Mouse (Mus musculus) MEL (cell line): ENCODE results near the gene Tubgcp6. TPM values are rescaled to one million over a fixed set of nuclear protein-coding genes. Genes with fewer than 3 reads are reported as not detected.

Experiments
- DNase-seq: peaks from one replicate; pipeline ENCODE4 v3.0.0; 2011; ENCODE audit warnings: low read depth, low spot score
- H3K27ac ChIP-seq: 2 replicates; pipeline ENCODE4 v1.5.1; 2012; ENCODE audit warnings: low read depth, mild to moderate bottlenecking, control low read depth, low read length, moderate library complexity; ENCODE audit not compliant: control insufficient read depth
- H3K27me3 ChIP-seq, 2 experiments: fragments of 150-350 bp in 1 of 2; sonication (generic) in 1 of 2; 2 replicates each; pipeline ENCODE4 v1.6.1; 2012; ENCODE audit warnings: low read length in 2 of 2, mild to moderate bottlenecking in 2 of 2, improper control_type of control experiment in 1 of 2, moderate library complexity in 1 of 2; ENCODE audit not compliant: insufficient read depth in 2 of 2, control insufficient read depth in 1 of 2
- H3K36me3 ChIP-seq, 2 experiments: 2 replicates each; pipeline ENCODE4 v1.6.1; 2012 to 2014; ENCODE audit warnings: low read length in 2 of 2, improper control_type of control experiment in 1 of 2, inconsistent platforms in 1 of 2, mild to moderate bottlenecking in 1 of 2; ENCODE audit not compliant: insufficient read depth in 2 of 2, control insufficient read depth in 1 of 2
- H3K4me1 ChIP-seq, 2 experiments: fragments of 150-350 bp in 1 of 2; sonication (generic) in 1 of 2; 2 replicates each; pipeline ENCODE4 v1.6.1; 2012; ENCODE audit warnings: low read length in 2 of 2, improper control_type of control experiment in 1 of 2, mild to moderate bottlenecking in 1 of 2; ENCODE audit not compliant: insufficient read depth in 2 of 2, control insufficient read depth in 1 of 2
- H3K4me3 ChIP-seq, 2 experiments: fragments of 150-350 bp in 1 of 2; sonication (generic) in 1 of 2; 2 replicates each; pipeline ENCODE4 v1.5.1; 2012; ENCODE audit warnings: low read depth in 2 of 2, low read length in 2 of 2, mild to moderate bottlenecking in 2 of 2, moderate library complexity in 2 of 2, control low read depth in 1 of 2, improper control_type of control experiment in 1 of 2; ENCODE audit not compliant: control insufficient read depth in 1 of 2, insufficient read depth in 1 of 2
- H3K79me2 ChIP-seq: 2 replicates; pipeline ENCODE4 v1.6.1; 2012; ENCODE audit warnings: mild to moderate bottlenecking, low read length, moderate library complexity; ENCODE audit not compliant: control insufficient read depth, poor library complexity, insufficient read depth
- H3K9ac ChIP-seq: 2 replicates; pipeline ENCODE4 v1.6.1; 2012; ENCODE audit warnings: low read depth, mild to moderate bottlenecking, control low read depth, low read length, moderate library complexity; ENCODE audit not compliant: control insufficient read depth, poor library complexity, severe bottlenecking
- H3K9me3 ChIP-seq: fragments of 150-350 bp; sonication (generic); replicated peaks from 2 replicates; pipeline ENCODE4 v1.6.1; 2012; ENCODE audit warnings: mild to moderate bottlenecking, low read length, improper control_type of control experiment, moderate library complexity; ENCODE audit not compliant: insufficient read depth
- BHLHE40 ChIP-seq: IDR thresholded peaks from 2 replicates; pipeline ENCODE4 v1.6.1; 2012; ENCODE audit warnings: low read depth, mild to moderate bottlenecking, inconsistent platforms, low read length, improper control_type of control experiment, borderline replicate concordance
- CHD1 ChIP-seq: IDR thresholded peaks from 2 replicates; pipeline ENCODE4 v1.6.1; 2012; ENCODE audit warnings: low read depth, mild to moderate bottlenecking, inconsistent platforms, low read length, improper control_type of control experiment
- CTCF ChIP-seq, 3 experiments: IDR thresholded peaks in 2 of 3; conservative IDR thresholded peaks in 1 of 3; 2 replicates each; pipeline ENCODE4 v1.5.1; 2011 to 2012; ENCODE audit warnings: low read length in 3 of 3, low read depth in 2 of 3, mild to moderate bottlenecking in 2 of 3, improper control_type of control experiment in 1 of 3, inconsistent platforms in 1 of 3, mixed read lengths in 1 of 3, moderate library complexity in 1 of 3; ENCODE audit not compliant: control insufficient read depth in 1 of 3, insufficient read depth in 1 of 3, poor library complexity in 1 of 3, severe bottlenecking in 1 of 3
- ELF1 ChIP-seq: IDR thresholded peaks from 2 replicates; pipeline ENCODE4 v1.6.1; 2014; ENCODE audit warnings: low read depth, mild to moderate bottlenecking, inconsistent platforms, low read length, improper control_type of control experiment, moderate library complexity
- EP300 ChIP-seq, 2 experiments: IDR thresholded peaks; 2 replicates each; pipeline ENCODE4 v1.6.1; 2011; ENCODE audit warnings: improper control_type of control experiment in 2 of 2, low read length in 2 of 2, low read depth in 1 of 2, mild to moderate bottlenecking in 1 of 2
- ETS1 ChIP-seq: IDR thresholded peaks from 2 replicates; pipeline ENCODE4 v1.6.1; 2012; ENCODE audit warnings: low read depth, mild to moderate bottlenecking, inconsistent platforms, low read length, improper control_type of control experiment, moderate library complexity
- GABPA ChIP-seq: IDR thresholded peaks from 2 replicates; pipeline ENCODE4 v1.6.1; 2012; ENCODE audit warnings: low read depth, mild to moderate bottlenecking, inconsistent platforms, low read length, improper control_type of control experiment, moderate library complexity
- JUND ChIP-seq: IDR thresholded peaks from 2 replicates; pipeline ENCODE4 v1.6.1; 2011; ENCODE audit warnings: low read depth, mild to moderate bottlenecking, improper control_type of control experiment, low read length
- KAT2A ChIP-seq: conservative IDR thresholded peaks from 2 replicates; pipeline ENCODE4 v1.6.1; 2012; ENCODE audit warnings: low read depth, low read length, improper control_type of control experiment, inconsistent platforms
- MXI1 ChIP-seq: IDR thresholded peaks from 2 replicates; pipeline ENCODE4 v1.6.1; 2011; ENCODE audit warnings: mild to moderate bottlenecking, low read depth, low read length, improper control_type of control experiment
- MYC ChIP-seq: IDR thresholded peaks from 2 replicates; pipeline ENCODE4 v1.6.1; 2011; ENCODE audit warnings: low read depth, mild to moderate bottlenecking, low read length, improper control_type of control experiment, moderate library complexity
- POLR2A ChIP-seq, 2 experiments: IDR thresholded peaks; 2 replicates each; pipeline ENCODE4 v1.6.1; 2011 to 2012; ENCODE audit warnings: low read length in 2 of 2, mild to moderate bottlenecking in 2 of 2, control low read depth in 1 of 2, improper control_type of control experiment in 1 of 2, low read depth in 1 of 2, moderate library complexity in 1 of 2; ENCODE audit not compliant: control insufficient read depth in 1 of 2, insufficient read depth in 1 of 2, poor library complexity in 1 of 2
- POLR2AphosphoS2 ChIP-seq: IDR thresholded peaks from 2 replicates; pipeline ENCODE4 v1.6.1; 2011; ENCODE audit warnings: low read length, improper control_type of control experiment
- RCOR1 ChIP-seq: IDR thresholded peaks from 2 replicates; pipeline ENCODE4 v1.6.1; 2012; ENCODE audit warnings: low read depth, mild to moderate bottlenecking, inconsistent platforms, low read length, improper control_type of control experiment
- TAL1 ChIP-seq: IDR thresholded peaks from 2 replicates; pipeline ENCODE4 v1.6.1; 2012; ENCODE audit warnings: mild to moderate bottlenecking, inconsistent platforms, low read length, moderate library complexity, mixed read lengths
- TCF12 ChIP-seq: IDR thresholded peaks from 2 replicates; pipeline ENCODE4 v1.6.1; 2014; ENCODE audit warnings: low read depth, mild to moderate bottlenecking, inconsistent platforms, low read length, improper control_type of control experiment, moderate library complexity
- USF1 ChIP-seq: IDR thresholded peaks from 2 replicates; pipeline ENCODE4 v1.6.1; 2014; ENCODE audit warnings: low read depth, mild to moderate bottlenecking, inconsistent platforms, low read length, improper control_type of control experiment, moderate library complexity
- ZC3H11A ChIP-seq: IDR thresholded peaks from 2 replicates; pipeline ENCODE4 v1.6.1; 2012; ENCODE audit warnings: low read depth, mild to moderate bottlenecking, inconsistent platforms, low read length, improper control_type of control experiment
- ZKSCAN1 ChIP-seq: IDR thresholded peaks from 2 replicates; pipeline ENCODE4 v1.6.1; 2012; ENCODE audit warnings: low read depth, mild to moderate bottlenecking, inconsistent platforms, low read length, improper control_type of control experiment, moderate library complexity
- ZMIZ1 ChIP-seq: IDR thresholded peaks from 2 replicates; pipeline ENCODE4 v1.6.1; 2012; ENCODE audit warnings: low read depth, mild to moderate bottlenecking, inconsistent platforms, low read length, improper control_type of control experiment, moderate library complexity
- ZNF384 ChIP-seq: IDR thresholded peaks from 2 replicates; pipeline ENCODE4 v1.6.1; 2012; ENCODE audit warnings: low read depth, mild to moderate bottlenecking, inconsistent platforms, low read length, improper control_type of control experiment
- polyA plus RNA-seq, 2 experiments: library from polyadenylated mRNA; stranded (reverse) in 1 of 2; unstranded in 1 of 2; fragments of >175 nt in 1 of 2; fragments of >200 nt in 1 of 2; gene quantifications; 2 replicates each; pipeline versions ENCODE4 v1.2.1 to v1.2.4; 2012; ENCODE audit warnings: low replicate concordance in 2 of 2, low read depth in 1 of 2; ENCODE audit not compliant: insufficient read length in 2 of 2, insufficient read depth in 1 of 2, missing spikeins in 1 of 2
- total RNA-seq: library from RNA; depleted of rRNA; stranded (reverse); fragments of 300-350 nt; gene quantifications from 2 replicates; pipeline ENCODE4 v1.2.3, GENCODE M21; 2012

Tubgcp6 gene
- total and polyA plus RNA-seq, 3 experiments, result 17.5 to 25.3 TPM; not detected in 1

DNA sequence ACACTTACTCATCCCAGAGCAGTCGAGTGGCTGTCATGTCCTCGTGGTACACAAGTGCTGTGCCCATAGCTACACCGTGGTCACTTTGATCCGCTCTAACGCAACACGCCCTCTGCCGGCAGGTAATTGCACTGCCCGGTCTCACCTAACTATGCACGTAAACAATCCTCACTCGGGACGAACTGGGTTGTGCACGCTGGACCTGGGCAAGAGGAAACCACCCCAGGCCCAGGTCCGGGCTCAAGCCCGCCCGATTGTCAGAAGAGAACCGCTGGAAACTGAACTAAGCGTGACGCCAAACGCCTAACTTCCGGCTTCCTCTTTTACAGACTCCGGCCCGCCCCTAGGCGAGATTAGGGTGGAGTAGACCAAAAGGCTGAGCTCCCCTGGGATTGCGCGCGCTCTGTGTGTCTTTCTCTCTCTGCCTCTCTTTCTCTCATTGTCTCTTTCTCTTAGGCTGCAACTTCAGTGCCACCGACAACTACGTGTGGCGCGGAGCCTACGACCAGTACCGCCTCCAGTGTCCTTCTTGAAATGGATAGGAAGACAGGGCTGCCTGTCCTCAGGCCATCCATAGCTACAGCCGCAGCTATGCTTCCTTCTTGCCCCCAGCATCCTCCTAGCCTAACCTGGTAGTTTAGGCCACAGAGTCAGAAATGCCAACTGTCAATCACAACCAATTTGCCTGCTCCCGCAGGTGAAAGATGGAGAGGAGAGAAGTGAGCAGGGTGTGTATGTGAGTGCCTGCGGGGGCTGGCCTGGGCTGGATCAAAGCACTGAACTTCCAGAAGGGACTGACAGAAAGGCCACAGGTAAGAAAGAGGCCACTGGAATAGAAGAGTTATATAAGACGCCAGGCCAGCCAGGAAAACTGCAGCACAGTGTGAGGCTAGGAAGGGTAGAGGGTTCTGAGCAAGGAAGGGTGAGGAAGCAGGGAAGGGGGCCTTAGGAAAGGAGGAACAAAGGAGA, 5.8 kb upstream of the Tubgcp6 start, which contains the start of gene Hdac10 (continued):
- TF ChIP-seq GABPA, result no peak
- TF ChIP-seq CTCF (IDR thresholded peaks at IDR 0.05 in 2 of 3, conservative IDR thresholded peaks at IDR 0.05 in 1 of 3; ENCODE audit: control insufficient read depth in 1 of 3, insufficient read depth in 1 of 3, low read depth in 2 of 3, low read length in 3 of 3, poor library complexity in 1 of 3, severe bottlenecking in 1 of 3), result peak; percentile 70 to 85 (median 76)
- no peak for TF ChIP-seq RCOR1
- TF ChIP-seq EP300 (IDR thresholded peaks at IDR 0.05; ENCODE audit: low read depth in 1 of 2, low read length in 2 of 2), result no peak
- 0 out of 2 replicates have a peak, but pooled peaks have one; percentile 16 for TF ChIP-seq ETS1
- TF ChIP-seq MYC, result peak; percentile 62
- peak; percentile 79; the same call in 1 of the 2 replicates for TF ChIP-seq POLR2AphosphoS2
- TF ChIP-seq MXI1, result peak; percentile 96
- peak; percentile 45 to 93; a peak in 3 of 4 replicates for TF ChIP-seq POLR2A (IDR thresholded peaks at IDR 0.05; ENCODE audit: control insufficient read depth in 1 of 2, insufficient read depth in 1 of 2, low read depth in 1 of 2, low read length in 2 of 2, poor library complexity in 1 of 2)
- TF ChIP-seq ZMIZ1, result peak; percentile 76; the same call in 1 of the 2 replicates

DNA sequence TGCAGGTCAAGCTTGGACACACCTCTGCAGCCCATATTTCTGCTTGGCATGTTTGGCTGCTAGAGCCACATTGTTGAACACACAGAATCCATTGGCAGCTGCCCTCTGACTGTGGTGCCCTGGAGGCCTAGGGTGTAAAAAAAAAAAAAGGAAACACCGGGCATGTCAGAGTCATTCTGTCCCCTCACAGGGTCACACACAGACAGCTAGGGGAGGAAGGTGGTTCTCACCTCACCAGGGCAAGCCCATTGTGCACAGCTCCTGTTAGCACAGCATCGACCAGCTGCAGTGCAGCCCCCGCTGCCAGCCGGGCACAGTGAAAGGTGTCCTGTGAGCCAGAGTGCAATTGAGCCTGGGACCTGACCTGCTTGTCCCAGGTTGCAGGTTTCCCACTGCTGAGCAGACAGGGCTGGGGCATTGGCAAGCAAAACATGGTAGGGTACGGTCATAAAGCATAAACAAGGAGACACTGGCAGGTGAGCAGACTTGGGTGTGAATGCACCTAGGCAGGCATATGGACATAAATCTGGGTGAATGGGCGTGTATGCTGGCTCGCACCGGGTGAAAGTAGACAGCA, 4.5 kb upstream of the Tubgcp6 start:
- Histone ChIP-seq H3K4me3 (peak overlapping the region; percentile 91 to 94), H3K9me3 (no peaks in the 10 kb centered on the region), H3K9ac (peak overlapping the region; percentile 94), H3K36me3 (no peaks in the 10 kb centered on the region; a peak in 1 of 4 replicates), H3K4me1 (peaks cover 2 to 16% of the 10 kb centered on the region in 2 experiments; a peak in 3 of 4 replicates), H3K27me3 (no peaks in the 10 kb centered on the region), H3K27ac (no peak overlapping the region), H3K79me2 (peaks cover 15% of the 10 kb centered on the region)
- TF ChIP-seq ZKSCAN1 (no peak), ZNF384 (peak; percentile 11; the same call in 1 of the 2 replicates)
- DNase-seq, result peak; percentile 17

- Histone ChIP-seq H3K36me3 (peaks cover 0 to 4% of the 10 kb centered on the region in 2 experiments; a peak in 3 of 4 replicates), H3K4me3 (no peak overlapping the region), H3K27me3 (no peaks in the 10 kb centered on the region), H3K27ac (no peak overlapping the region), H3K9me3 (no peaks in the 10 kb centered on the region)
- no peak for TF ChIP-seq MXI1
- TF ChIP-seq USF1, result no peak
- TF ChIP-seq ETS1, result no peak
- TF ChIP-seq CTCF (IDR thresholded peaks at IDR 0.05 in 2 of 3, conservative IDR thresholded peaks at IDR 0.05 in 1 of 3; ENCODE audit: control insufficient read depth in 1 of 3, insufficient read depth in 1 of 3, low read depth in 2 of 3, low read length in 3 of 3, poor library complexity in 1 of 3, severe bottlenecking in 1 of 3), result no peak
- no peak for TF ChIP-seq ZC3H11A
- no peak for TF ChIP-seq ZKSCAN1
- TF ChIP-seq TCF12, result no peak
- TF ChIP-seq JUND, result no peak
- TF ChIP-seq MYC, result no peak
- TF ChIP-seq TAL1, result no peak
- no peak for TF ChIP-seq CHD1
- no peak for TF ChIP-seq KAT2A
- TF ChIP-seq POLR2A (IDR thresholded peaks at IDR 0.05; ENCODE audit: control insufficient read depth in 1 of 2, insufficient read depth in 1 of 2, low read depth in 1 of 2, low read length in 2 of 2, poor library complexity in 1 of 2), result no peak; a peak in 1 of 4 replicates
- no peak for TF ChIP-seq ELF1
- TF ChIP-seq BHLHE40, result no peak
- TF ChIP-seq, all 39 proteins: peak for 0
- Histone ChIP-seq H3K9ac (no peak overlapping the region), H3K4me1 (peaks cover 2 to 23% of the 10 kb centered on the region in 2 experiments; a peak in 3 of 4 replicates), H3K79me2 (peaks cover 24% of the 10 kb centered on the region)
- no peak for DNase-seq
Observed at GRCm38 (mm10) chr15:89126622-89127021, 3.7 kb upstream of the Tubgcp6 start.
